Mouse (Mus musculus) forebrain, embryonic 16.5 days (tissue): ENCODE results near the gene Coa3. TPM values are rescaled to one million over a fixed set of nuclear protein-coding genes. Genes with fewer than 3 reads are reported as not detected.
"Not testable (repeated sequence)": the region's sequence is repeated elsewhere in the genome, so short reads cannot be mapped to it uniquely, and the experiment has no call there.

Experiments used
- ATAC-seq: fragments of 200-750 bp; cut with Nextera tagmentation; 2 replicates; pipeline ENCODE4 v1.8.0; 2017; ENCODE audit warnings: mild to moderate bottlenecking, moderate library complexity
- H3K27ac ChIP-seq: fragments of 300-500 bp; sonication (generic); 2 replicates; pipeline ENCODE4 v1.5.1; 2014; ENCODE audit warnings: low read length, control low read depth
- H3K27me3 ChIP-seq: fragments of 300-500 bp; sonication (generic); replicated peaks from 2 replicates; pipeline ENCODE4 v1.6.1; 2014; ENCODE audit warnings: low read length; ENCODE audit not compliant: control insufficient read depth, insufficient read depth
- H3K36me3 ChIP-seq: fragments of 300-500 bp; sonication (generic); 2 replicates; pipeline ENCODE4 v1.6.1; 2014; ENCODE audit not compliant: control insufficient read depth, insufficient read depth
- H3K4me1 ChIP-seq: fragments of 300-500 bp; sonication (generic); replicated peaks from 2 replicates; pipeline ENCODE4 v1.6.1; 2014; ENCODE audit warnings: low read length; ENCODE audit not compliant: control insufficient read depth, insufficient read depth
- H3K4me2 ChIP-seq: fragments of 300-500 bp; sonication (generic); 2 replicates; pipeline ENCODE4 v1.6.1; 2014; ENCODE audit warnings: mild to moderate bottlenecking, low read length, control low read depth
- H3K4me3 ChIP-seq: fragments of 300-500 bp; sonication (generic); replicated peaks from 2 replicates; pipeline ENCODE4 v1.5.1; 2014; ENCODE audit warnings: mild to moderate bottlenecking, low read length, control low read depth
- H3K9ac ChIP-seq: fragments of 300-500 bp; sonication (generic); replicated peaks from 2 replicates; pipeline ENCODE4 v1.6.1; 2014; ENCODE audit warnings: low read depth, low read length, control low read depth
- H3K9me3 ChIP-seq: fragments of 300-500 bp; sonication (generic); 2 replicates; pipeline ENCODE4 v1.6.1; 2016; ENCODE audit warnings: low read length; ENCODE audit not compliant: control insufficient read depth
- WGBS: fragments of 180-500 bp; shearing (Covaris S2); extraction: QIAGEN DNeasy Blood & Tissue Kit; methylation state at CpG from one replicate; pipeline ENCODE4 v1.1.7; 2014; 5-methylcytosine and 5-hydroxymethylcytosine counted together
- polyA plus RNA-seq: library from polyadenylated mRNA; unstranded; fragments of >200 nt; fragmentation: Nextera tagmentation; extraction: Ambion mirVana; gene quantifications from 2 replicates; pipeline ENCODE4 v1.2.1, GENCODE M21; 2015

Coa3 gene
- 191 and 197 TPM in 2 replicates for polyA plus RNA-seq

DNA sequence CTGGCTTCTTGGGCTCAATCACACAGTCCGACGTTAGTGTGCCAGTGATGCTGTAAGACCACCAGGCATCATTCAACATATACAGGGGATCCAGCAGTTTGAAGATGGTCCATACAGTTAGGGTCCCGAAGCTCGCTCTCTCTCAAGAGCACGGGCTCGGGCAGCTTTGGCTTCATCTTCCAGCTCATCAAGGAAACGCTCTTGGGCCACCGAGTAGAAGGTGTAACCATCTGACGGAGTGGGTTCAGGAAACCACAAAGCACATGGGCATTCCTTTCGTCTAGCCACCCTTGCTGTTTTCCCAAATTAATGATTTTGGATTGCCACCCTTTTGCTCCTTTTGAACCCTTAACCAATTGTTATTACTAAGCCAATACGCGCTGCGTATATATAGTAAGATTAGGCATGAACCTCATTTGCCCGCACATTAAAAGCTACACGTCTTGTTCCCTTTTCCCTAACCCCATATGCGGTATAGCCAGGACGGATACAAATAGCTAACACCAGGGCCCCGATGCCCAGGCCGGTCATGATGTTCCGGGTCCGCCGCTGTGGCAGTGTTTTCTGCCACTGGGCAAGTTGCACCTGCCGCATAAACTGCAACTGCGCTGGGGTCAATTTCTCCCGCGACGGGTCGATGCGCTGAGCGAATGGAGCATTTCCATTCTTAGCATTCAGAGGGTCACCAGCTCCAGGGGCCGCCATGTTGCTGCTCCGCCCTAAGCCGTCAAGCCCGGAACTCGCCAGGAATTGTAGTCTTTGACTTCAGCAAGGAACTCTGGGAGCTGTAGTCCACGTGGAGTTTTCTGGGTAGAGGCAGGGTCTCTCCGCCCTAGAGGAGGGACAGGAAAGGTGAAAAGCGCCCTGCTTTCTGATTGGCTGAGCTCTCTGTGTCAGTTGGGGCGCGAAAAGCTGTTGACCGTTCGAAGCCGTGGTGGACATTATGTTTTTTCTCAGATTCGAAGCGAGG is at the start of gene Coa3, which contains the start of gene Cntd1:
Gene Coa3 (minus strand): TSS at position 892 of the 970 bp plus-strand sequence.
Gene Cntd1 (plus strand): TSS at position 790 of the 970 bp plus-strand sequence.
- Histone ChIP-seq H3K27ac (no peak within 1 kb of the TSS), H3K36me3 (no peaks in the 10 kb centered on the region), H3K4me1 (peaks cover 24% of the 10 kb centered on the region), H3K4me3 (peak within 1 kb of the TSS; percentile 72), H3K4me2 (peak within 1 kb of the TSS; percentile 90), H3K9ac (peak within 1 kb of the TSS; percentile 81), H3K27me3 (no peaks in the 10 kb centered on the region), H3K9me3 (no peaks in the 10 kb centered on the region)
- ATAC-seq, result peak; percentile 99
- WGBS, result 10% methylated on average over 45 of the region's 45 CpGs

DNA sequence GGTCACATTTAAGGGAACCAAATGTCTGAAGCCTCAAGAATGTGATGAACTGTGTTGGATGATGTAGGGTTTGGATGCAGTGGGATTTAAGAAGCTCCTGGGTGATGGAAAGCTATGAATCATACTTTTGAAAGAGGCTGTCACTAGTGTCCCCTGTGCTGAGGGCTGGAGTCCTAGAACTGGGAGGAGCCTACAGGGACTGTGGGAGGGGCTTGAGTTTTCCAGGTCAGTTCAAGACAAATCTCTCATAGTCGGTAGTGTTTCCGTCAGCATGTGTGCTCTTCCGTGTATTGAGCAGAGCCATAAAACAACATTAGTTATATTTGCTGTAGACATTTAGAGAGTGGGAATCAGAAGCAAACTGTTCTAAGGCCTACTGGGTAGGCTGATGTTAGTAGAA is 48.4 kb upstream of the Coa3 start:
- Histone ChIP-seq H3K27me3 (no peaks in the 10 kb centered on the region), H3K36me3 (peaks cover 17% of the 10 kb centered on the region), H3K4me1 (peaks cover 3% of the 10 kb centered on the region; the same call in 1 of the 2 replicates), H3K9ac (no peak overlapping the region), H3K9me3 (no peaks in the 10 kb centered on the region), H3K4me3 (no peak overlapping the region), H3K27ac (no peak overlapping the region), H3K4me2 (no peak overlapping the region)
- WGBS, result 54% methylated on average over 3 of the region's 3 CpGs
- no peak for ATAC-seq

DNA sequence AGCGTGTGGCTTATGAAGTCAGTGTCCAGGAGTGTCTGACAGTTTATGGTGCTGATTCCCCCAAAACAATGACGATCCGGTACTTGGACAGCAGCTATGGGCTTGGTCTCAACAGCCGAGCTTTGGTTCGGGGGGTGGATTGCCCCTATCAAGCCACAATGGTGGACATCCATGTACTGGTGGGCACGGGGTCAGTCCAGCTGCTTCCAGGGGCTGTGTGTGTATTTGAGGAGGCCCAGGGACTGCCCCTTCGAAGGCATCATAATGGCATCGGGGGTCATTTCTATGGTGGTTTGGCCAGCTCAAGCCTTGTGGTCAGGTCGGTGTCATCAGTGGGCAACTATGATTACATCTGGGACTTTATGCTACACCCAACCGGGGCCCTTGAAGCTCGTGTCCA is 47.2 kb upstream of the Coa3 start:
- 90% methylated on average over 11 of the region's 11 CpGs for WGBS
- Histone ChIP-seq H3K4me1 (peaks cover 3% of the 10 kb centered on the region; the same call in 1 of the 2 replicates), H3K36me3 (peaks cover 27% of the 10 kb centered on the region), H3K4me2 (no peak overlapping the region), H3K9ac (no peak overlapping the region), H3K9me3 (no peaks in the 10 kb centered on the region), H3K27ac (no peak overlapping the region), H3K4me3 (no peak overlapping the region), H3K27me3 (no peaks in the 10 kb centered on the region)
- no peak for ATAC-seq

DNA sequence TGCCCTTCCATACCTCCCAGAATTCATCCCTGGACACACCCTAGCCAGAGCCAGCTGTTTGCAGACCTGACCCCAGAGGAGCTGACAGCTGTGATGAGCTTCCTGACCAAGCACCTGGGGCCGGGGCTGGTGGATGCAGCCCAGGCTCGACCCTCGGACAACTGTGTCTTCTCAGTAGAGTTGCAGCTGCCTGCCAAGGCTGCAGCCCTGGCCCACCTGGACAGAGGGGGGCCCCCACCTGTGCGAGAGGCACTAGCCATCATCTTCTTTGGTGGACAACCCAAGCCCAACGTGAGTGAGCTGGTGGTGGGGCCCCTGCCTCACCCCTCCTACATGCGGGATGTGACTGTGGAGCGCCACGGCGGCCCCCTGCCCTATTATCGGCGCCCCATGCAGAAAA is 46.3 kb upstream of the Coa3 start:
- peaks cover 34% of the 10 kb centered on the region for H3K36me3 ChIP-seq
- not testable (repeated sequence) for ATAC-seq

DNA sequence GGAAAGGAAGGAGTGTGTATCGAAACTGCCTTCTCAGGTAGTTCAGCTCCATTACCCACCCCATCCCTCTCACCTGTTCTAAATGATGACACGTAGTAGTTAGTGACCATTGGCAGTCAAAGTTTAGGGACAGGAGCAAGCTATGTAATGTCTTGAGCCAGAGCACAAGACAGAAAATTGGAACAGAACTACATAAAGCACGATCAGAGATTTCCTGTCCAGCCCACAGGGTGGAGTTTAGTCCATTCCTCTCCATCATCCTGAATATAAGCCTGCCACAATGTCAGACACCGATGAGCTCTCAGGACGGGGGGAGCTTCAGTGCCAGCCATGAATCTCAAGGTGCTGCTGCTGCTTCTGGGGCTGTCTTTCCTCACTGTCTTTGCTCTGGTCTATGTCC is 45.8 kb upstream of the Coa3 start, which contains the start of gene Aoc2:
Gene Aoc2 (plus strand): TSS at position 301 of the 400 bp plus-strand sequence.
- Histone ChIP-seq H3K27ac (no peak within 1 kb of the TSS), H3K9ac (no peak within 1 kb of the TSS), H3K4me2 (no peak within 1 kb of the TSS), H3K9me3 (no peaks in the 10 kb centered on the region), H3K4me1 (peaks cover 3% of the 10 kb centered on the region; the same call in 1 of the 2 replicates), H3K27me3 (no peaks in the 10 kb centered on the region), H3K4me3 (no peak within 1 kb of the TSS), H3K36me3 (peaks cover 38% of the 10 kb centered on the region)
- ATAC-seq, result no peak
- 94% methylated on average over 5 of the region's 5 CpGs for WGBS

More for the DNA sequence above, 46.3 kb upstream of the Coa3 start:
- not testable (repeated sequence) for H3K4me3 ChIP-seq, H3K27ac ChIP-seq, H3K9me3 ChIP-seq, H3K4me2 ChIP-seq, H3K27me3 ChIP-seq, H3K4me1 ChIP-seq, H3K9ac ChIP-seq
- 94% methylated on average over 11 of the region's 11 CpGs for WGBS

DNA sequence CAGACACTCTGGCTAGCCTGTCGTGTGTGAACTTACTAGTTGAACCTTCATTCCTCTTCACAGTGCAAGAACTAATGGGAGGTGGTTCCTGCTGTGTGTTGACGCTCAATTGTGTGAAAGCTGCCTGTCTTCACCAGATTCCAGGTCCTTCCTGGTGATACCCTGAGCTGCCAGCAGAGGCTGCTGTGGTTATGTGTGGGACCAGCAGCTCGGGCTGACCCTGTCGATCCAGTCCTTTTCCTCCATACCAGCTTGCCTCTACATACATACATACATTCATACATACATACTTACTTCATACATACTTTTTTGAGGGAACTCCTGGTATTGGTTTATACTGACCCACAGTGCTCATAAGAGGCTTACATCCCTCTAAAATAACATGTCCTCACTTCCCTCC is 44.7 kb upstream of the Coa3 start:
- Histone ChIP-seq H3K27me3 (no peaks in the 10 kb centered on the region), H3K36me3 (peaks cover 43% of the 10 kb centered on the region), H3K4me3 (no peak overlapping the region), H3K4me1 (no peaks in the 10 kb centered on the region; the same call in 1 of the 2 replicates), H3K27ac (no peak overlapping the region), H3K4me2 (no peak overlapping the region), H3K9me3 (no peaks in the 10 kb centered on the region), H3K9ac (no peak overlapping the region)
- WGBS, result 9% methylated on average over 4 of the region's 4 CpGs
- ATAC-seq, result peak; percentile 66

DNA sequence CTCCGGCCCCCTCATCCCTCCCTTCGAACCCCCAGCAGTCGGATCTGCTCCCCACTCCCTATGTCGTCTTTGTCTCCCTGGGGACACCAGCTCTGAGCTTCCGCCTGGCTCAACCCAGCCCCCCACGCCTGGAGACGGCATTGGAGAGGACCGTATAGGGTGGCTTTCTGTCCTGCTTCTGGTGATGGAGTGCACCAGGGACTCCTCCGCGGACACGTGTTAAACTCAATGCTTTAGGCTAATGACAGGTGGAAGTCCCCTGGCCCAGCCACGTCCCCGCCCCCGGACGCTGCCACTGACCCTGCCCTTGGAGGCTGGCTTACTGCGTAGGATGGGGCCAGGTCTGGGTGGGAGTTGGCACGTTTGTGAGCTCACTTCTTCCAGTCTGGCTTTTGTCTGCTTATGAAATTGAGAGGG is 37.6 kb upstream of the Coa3 start:
- Histone ChIP-seq H3K4me2 (peak overlapping the region; percentile 85), H3K9ac (peak overlapping the region; percentile 95), H3K4me3 (peak overlapping the region; percentile 99), H3K27me3 (no peaks in the 10 kb centered on the region), H3K4me1 (peaks cover 18% of the 10 kb centered on the region), H3K36me3 (peaks cover 20% of the 10 kb centered on the region), H3K9me3 (no peaks in the 10 kb centered on the region), H3K27ac (peak overlapping the region; percentile 65)
- 0% methylated on average over 17 of the region's 17 CpGs for WGBS
- peak; percentile 3; the same call in 1 of the 2 replicates for ATAC-seq

DNA sequence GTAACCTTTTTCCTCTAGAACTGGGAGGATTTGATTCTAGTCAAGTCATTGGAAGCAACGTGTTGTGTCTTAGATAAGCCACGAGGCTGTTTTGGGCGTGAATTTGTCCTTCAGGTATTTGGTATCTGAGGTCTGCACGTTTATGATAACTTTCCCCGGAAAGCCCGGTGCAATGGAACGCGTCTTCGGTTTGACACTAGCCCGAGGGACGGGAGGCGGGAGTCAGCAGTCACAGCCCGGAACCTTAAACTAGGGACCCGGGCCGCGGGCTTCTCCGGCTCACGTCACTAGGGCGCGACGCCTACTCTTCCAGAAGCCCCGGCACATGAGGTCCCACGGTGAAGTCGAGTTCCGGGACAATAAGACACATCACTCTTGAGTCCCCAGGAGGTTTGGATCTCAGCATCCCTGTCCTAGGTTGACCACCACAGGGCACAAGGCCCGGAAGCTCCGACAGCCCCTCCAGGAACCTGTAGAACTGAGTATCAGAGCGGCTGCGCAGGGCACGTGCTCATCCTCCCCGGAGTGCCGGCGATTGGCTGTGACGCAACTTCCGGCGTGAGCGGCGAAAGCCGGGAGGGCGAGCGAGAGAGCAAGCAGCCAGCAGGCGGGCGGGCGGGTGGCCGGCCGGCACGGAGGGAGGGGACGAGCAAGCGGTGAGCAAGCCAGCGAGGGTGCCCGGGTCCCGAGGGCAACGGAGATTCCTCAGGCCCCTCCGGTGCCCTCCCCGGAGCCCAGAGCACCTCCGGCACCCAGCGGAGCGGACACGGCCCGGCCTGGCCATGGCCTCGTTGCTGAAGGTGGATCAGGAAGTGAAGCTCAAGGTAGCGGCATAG is 37.0 kb upstream of the Coa3 start, which contains the start of gene Psme3:
Gene Psme3 (plus strand): TSS at position 549 of the 836 bp plus-strand sequence.
- ATAC-seq, result peak; percentile 94
- peak within 1 kb of the TSS; percentile 99 for H3K4me3 ChIP-seq
- under 1% methylated on average over 62 of the region's 62 CpGs for WGBS

More for the DNA sequence above, 37.0 kb upstream of the Coa3 start, which contains the start of gene Psme3:
- Histone ChIP-seq H3K9ac (peak within 1 kb of the TSS; percentile 95), H3K27ac (peak within 1 kb of the TSS; percentile 69), H3K4me1 (peaks cover 18% of the 10 kb centered on the region), H3K4me2 (peak within 1 kb of the TSS; percentile 85), H3K27me3 (no peaks in the 10 kb centered on the region), H3K36me3 (peaks cover 13% of the 10 kb centered on the region), H3K9me3 (no peaks in the 10 kb centered on the region)
